Mouse (Mus musculus) MEL (cell line): ENCODE results near the gene Cab39.

ENCODE experiments used
- CHD2 ChIP-seq: IDR thresholded peaks from 2 replicates; pipeline ENCODE4 v1.6.1; 2011; ENCODE audit warnings: low read length, improper control_type of control experiment
- CTCF ChIP-seq, 3 experiments: IDR thresholded peaks in 2 of 3; conservative IDR thresholded peaks in 1 of 3; 2 replicates each; pipeline ENCODE4 v1.5.1; 2011 to 2012; ENCODE audit warnings: low read length in 3 of 3, low read depth in 2 of 3, mild to moderate bottlenecking in 2 of 3, improper control_type of control experiment in 1 of 3, inconsistent platforms in 1 of 3, mixed read lengths in 1 of 3, moderate library complexity in 1 of 3; ENCODE audit not compliant: control insufficient read depth in 1 of 3, insufficient read depth in 1 of 3, poor library complexity in 1 of 3, severe bottlenecking in 1 of 3
- EP300 ChIP-seq, 2 experiments: IDR thresholded peaks; 2 replicates each; pipeline ENCODE4 v1.6.1; 2011; ENCODE audit warnings: improper control_type of control experiment in 2 of 2, low read length in 2 of 2, low read depth in 1 of 2, mild to moderate bottlenecking in 1 of 2
- JUND ChIP-seq: IDR thresholded peaks from 2 replicates; pipeline ENCODE4 v1.6.1; 2011; ENCODE audit warnings: low read depth, mild to moderate bottlenecking, improper control_type of control experiment, low read length
- MAFK ChIP-seq: IDR thresholded peaks from 2 replicates; pipeline ENCODE4 v1.6.1; 2011; ENCODE audit warnings: low read depth, mild to moderate bottlenecking, low read length, improper control_type of control experiment, borderline replicate concordance
- MYC ChIP-seq: IDR thresholded peaks from 2 replicates; pipeline ENCODE4 v1.6.1; 2011; ENCODE audit warnings: low read depth, mild to moderate bottlenecking, low read length, improper control_type of control experiment, moderate library complexity
- POLR2A ChIP-seq, 2 experiments: IDR thresholded peaks; 2 replicates each; pipeline ENCODE4 v1.6.1; 2011 to 2012; ENCODE audit warnings: low read length in 2 of 2, mild to moderate bottlenecking in 2 of 2, control low read depth in 1 of 2, improper control_type of control experiment in 1 of 2, low read depth in 1 of 2, moderate library complexity in 1 of 2; ENCODE audit not compliant: control insufficient read depth in 1 of 2, insufficient read depth in 1 of 2, poor library complexity in 1 of 2
- POLR2AphosphoS5 ChIP-seq: IDR thresholded peaks from 2 replicates; pipeline ENCODE4 v1.6.1; 2012; ENCODE audit warnings: low read depth, borderline replicate concordance, mild to moderate bottlenecking, inconsistent platforms, low read length, moderate library complexity, mixed read lengths
- SIN3A ChIP-seq: IDR thresholded peaks from 2 replicates; pipeline ENCODE4 v1.6.1; 2012; ENCODE audit warnings: low read length, improper control_type of control experiment, inconsistent platforms
- TBP ChIP-seq: IDR thresholded peaks from 2 replicates; pipeline ENCODE4 v1.8.0; 2011; ENCODE audit warnings: low read depth, low read length, improper control_type of control experiment
- USF2 ChIP-seq, 2 experiments: IDR thresholded peaks; 2 replicates each; pipeline ENCODE4 v1.6.1; 2011 to 2012; ENCODE audit warnings: improper control_type of control experiment in 2 of 2, low read length in 2 of 2, borderline replicate concordance in 1 of 2, inconsistent platforms in 1 of 2, low read depth in 1 of 2, mild to moderate bottlenecking in 1 of 2; ENCODE audit not compliant: insufficient read depth in 1 of 2
- ZKSCAN1 ChIP-seq: IDR thresholded peaks from 2 replicates; pipeline ENCODE4 v1.6.1; 2012; ENCODE audit warnings: low read depth, mild to moderate bottlenecking, inconsistent platforms, low read length, improper control_type of control experiment, moderate library complexity

DNA sequence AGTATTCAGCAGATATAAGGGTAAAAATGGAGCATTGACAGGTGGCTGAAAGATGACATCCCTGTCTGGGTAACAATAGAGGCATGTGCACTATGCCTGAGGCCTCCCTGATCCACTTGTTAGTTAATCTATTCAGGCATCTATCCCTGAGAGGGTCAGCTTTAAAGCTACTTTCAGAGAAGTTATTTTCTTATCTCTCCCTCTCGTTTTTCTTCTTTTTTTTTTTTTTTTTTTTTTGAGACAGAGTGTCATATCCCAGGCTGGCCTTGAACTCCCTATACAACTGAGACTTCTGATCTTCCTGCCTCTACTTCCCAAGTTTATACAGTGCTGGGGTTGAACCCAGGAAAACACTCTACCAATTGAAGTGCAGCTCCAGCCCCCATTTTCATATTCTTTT lies 25.5 kb upstream of the Cab39 start:
- no peak for TF ChIP-seq MAFK
- no peak for TF ChIP-seq CHD2
- TF ChIP-seq CTCF (IDR thresholded peaks at IDR 0.05 in 2 of 3, conservative IDR thresholded peaks at IDR 0.05 in 1 of 3; ENCODE audit: control insufficient read depth in 1 of 3, insufficient read depth in 1 of 3, low read depth in 2 of 3, low read length in 3 of 3, poor library complexity in 1 of 3, severe bottlenecking in 1 of 3) = no peak
- TF ChIP-seq TBP = no peak
- no peak for TF ChIP-seq USF2 (IDR thresholded peaks at IDR 0.05; ENCODE audit: borderline replicate concordance in 1 of 2, insufficient read depth in 1 of 2, low read depth in 1 of 2, low read length in 2 of 2)
- no peak for TF ChIP-seq MYC
- no peak for TF ChIP-seq POLR2A (IDR thresholded peaks at IDR 0.05; ENCODE audit: control insufficient read depth in 1 of 2, insufficient read depth in 1 of 2, low read depth in 1 of 2, low read length in 2 of 2, poor library complexity in 1 of 2)
- no peak for TF ChIP-seq POLR2AphosphoS5
- TF ChIP-seq SIN3A = no peak
- TF ChIP-seq EP300 (IDR thresholded peaks at IDR 0.05; ENCODE audit: low read depth in 1 of 2, low read length in 2 of 2) = no peak
- no peak for TF ChIP-seq JUND
- no peak for TF ChIP-seq ZKSCAN1
